8 mouse cellular contexts compared by ENCODE assay signal in genomic region chr15:98631493-98631892, GRCm38 (mm10). TPM values are rescaled to one million over a fixed set of nuclear protein-coding genes. Genes with fewer than 3 reads are reported as not detected.
A peak's percentile ranks its signal among the peaks of the same experiment; 100 is the strongest.
DNase-seq lines count a peak whose midpoint lies in the region; ATAC-seq and TF ChIP-seq lines count a peak whose summit lies in the region.

No protein-coding gene starts in this region.

- H3K4me1 ChIP-seq in lung, embryonic 15.5 days: peaks cover 72% of the 10 kb centered on the region
- peaks cover 68% of the 10 kb centered on the region for H3K4me1 ChIP-seq in neural tube, embryonic 15.5 days

- peak; percentile 95 for DNase-seq in R1 (ENCODE audit: low read depth, low spot score)
- peak; percentile 71 for DNase-seq in kidney, adult 18-20 months
- peak; percentile 97 for DNase-seq in thymus, postnatal 4 days

- peak; percentile 100 for TF ChIP-seq CTCF in C2C12 (IDR thresholded peaks at IDR 0.05; ENCODE audit: control insufficient read depth, insufficient read depth, insufficient read length)

- H3K79me3 ChIP-seq in C2C12 (ENCODE audit: low read depth): no peaks in the 10 kb centered on the region

- 1% methylated on average over 18 of the region's 18 CpGs for WGBS in lung, embryonic 15.5 days
- WGBS in neural tube, embryonic 15.5 days: under 1% methylated on average over 18 of the region's 18 CpGs

- H3K4me2 ChIP-seq in lung, embryonic 15.5 days: peak overlapping the region; percentile 95
- peak overlapping the region; percentile 86 for H3K4me2 ChIP-seq in neural tube, embryonic 15.5 days

- H3K36me3 ChIP-seq in C2C12 (ENCODE audit: control insufficient read depth, insufficient read depth): no peaks in the 10 kb centered on the region
- H3K36me3 ChIP-seq in lung, embryonic 15.5 days: no peaks in the 10 kb centered on the region
- H3K36me3 ChIP-seq in neural tube, embryonic 15.5 days: no peaks in the 10 kb centered on the region

- 0 out of 2 replicates have a peak overlapping the region, but pooled peaks have one; percentile 14 for H3K9ac ChIP-seq in lung, embryonic 15.5 days
- 0 out of 2 replicates have a peak overlapping the region, but pooled peaks have one; percentile 15 for H3K9ac ChIP-seq in neural tube, embryonic 15.5 days (replicated peaks)

- H3K4me3 ChIP-seq in C2C12 (ENCODE audit: insufficient read depth, poor library complexity, severe bottlenecking): no peak overlapping the region
- peak overlapping the region; percentile 88 for H3K4me3 ChIP-seq in lung, embryonic 15.5 days
- H3K4me3 ChIP-seq in neural tube, embryonic 15.5 days (replicated peaks): peak overlapping the region; percentile 83

- peak; percentile 57 for ATAC-seq in common myeloid progenitor, adult 5-6 weeks (replicated peaks; ENCODE audit: low read depth, poor library complexity, severe bottlenecking)
- peak; percentile 59 for ATAC-seq in granulocyte monocyte progenitor cell, adult 5-6 weeks (replicated peaks; ENCODE audit: poor library complexity, severe bottlenecking)
- ATAC-seq in lung, embryonic 15.5 days (ENCODE audit: borderline replicate concordance, extremely low read depth, low FRiP score, low TSS enrichment): 0 out of 2 replicates have a peak, but pooled peaks have one; percentile 1
- ATAC-seq in neural tube, embryonic 15.5 days (ENCODE audit: low FRiP score): peak; percentile 6

- H3K27me3 ChIP-seq in C2C12 (ENCODE audit: control insufficient read depth, insufficient read depth, insufficient read length): no peaks in the 10 kb centered on the region
- peaks cover 53% of the 10 kb centered on the region for H3K27me3 ChIP-seq in lung, embryonic 15.5 days
- no peaks in the 10 kb centered on the region for H3K27me3 ChIP-seq in neural tube, embryonic 15.5 days (replicated peaks)

- no peaks in the 10 kb centered on the region for H3K9me3 ChIP-seq in lung, embryonic 15.5 days
- no peaks in the 10 kb centered on the region for H3K9me3 ChIP-seq in neural tube, embryonic 15.5 days (replicated peaks)

- peak overlapping the region; percentile 58 for H3K27ac ChIP-seq in lung, embryonic 15.5 days
- peak overlapping the region; percentile 76; the same call in 1 of the 2 replicates for H3K27ac ChIP-seq in neural tube, embryonic 15.5 days (replicated peaks)

- H3ac ChIP-seq in C2C12 (ENCODE audit: control insufficient read depth, insufficient read length, low read depth): peak overlapping the region; percentile 47

- H3K79me2 ChIP-seq in C2C12 (ENCODE audit: control insufficient read depth, insufficient read depth): peaks cover 28% of the 10 kb centered on the region

TF ChIP-seq in C2C12, 6 proteins besides CTCF, POLR2A, EP300 and RAD21:
- peak; percentile 28 for TF ChIP-seq MAX (IDR thresholded peaks at IDR 0.05)
- no peak for TF ChIP-seq MYOG (IDR thresholded peaks at IDR 0.05; ENCODE audit: control insufficient read depth, extremely low read depth, insufficient read length)

RNA-seq across cellular contexts. Expression of gene Cacnb3, which starts 0.9 kb away (rescaled TPM):
- 112 TPM for polyA plus RNA-seq in C2C12 (2012; fragmentation: generic; extraction: Trizol)
- total RNA-seq in common myeloid progenitor, adult 5-6 weeks (2017): not detected in 2 replicates
- not detected in 2 replicates for total RNA-seq in granulocyte monocyte progenitor cell, adult 5-6 weeks (2014; fragmentation: Nextera tagmentation)
- not detected in 2 replicates for total RNA-seq in granulocyte monocyte progenitor cell, adult 5-6 weeks (2017)
- 26.7 and 27.2 TPM in 2 replicates for polyA plus RNA-seq in lung, embryonic 15.5 days (2015; fragmentation: Nextera tagmentation; extraction: Ambion mirVana)
- 108 and 128 TPM in 2 replicates for polyA plus RNA-seq in neural tube, embryonic 15.5 days (2015; fragmentation: Nextera tagmentation; extraction: Ambion mirVana)

RNA-seq across cellular contexts. Expression of gene Adcy6, which starts 21.6 kb away (rescaled TPM):
- polyA plus RNA-seq in C2C12 (2012; fragmentation: generic; extraction: Trizol): 52.6 TPM
- 23.4 and 32.4 TPM in 2 replicates for total RNA-seq in common myeloid progenitor, adult 5-6 weeks (2017)
- total RNA-seq in granulocyte monocyte progenitor cell, adult 5-6 weeks (2014; fragmentation: Nextera tagmentation): 1.8 and 3.1 TPM in 2 replicates
- total RNA-seq in granulocyte monocyte progenitor cell, adult 5-6 weeks (2017): 2.1 and 2.9 TPM in 2 replicates
- 22.4 and 23.2 TPM in 2 replicates for polyA plus RNA-seq in lung, embryonic 15.5 days (2015; fragmentation: Nextera tagmentation; extraction: Ambion mirVana)
- polyA plus RNA-seq in neural tube, embryonic 15.5 days (2015; fragmentation: Nextera tagmentation; extraction: Ambion mirVana): 10.4 and 10.8 TPM in 2 replicates

RNA-seq across cellular contexts. Expression of gene Ddx23, which starts 31.2 kb away (rescaled TPM):
- 140 TPM for polyA plus RNA-seq in C2C12 (2012; fragmentation: generic; extraction: Trizol)
- 84.4 and 114 TPM in 2 replicates for total RNA-seq in common myeloid progenitor, adult 5-6 weeks (2017)
- total RNA-seq in granulocyte monocyte progenitor cell, adult 5-6 weeks (2014; fragmentation: Nextera tagmentation): 76.1 and 82.1 TPM in 2 replicates
- 79.5 and 103 TPM in 2 replicates for total RNA-seq in granulocyte monocyte progenitor cell, adult 5-6 weeks (2017)
- polyA plus RNA-seq in lung, embryonic 15.5 days (2015; fragmentation: Nextera tagmentation; extraction: Ambion mirVana): 22.5 and 22.9 TPM in 2 replicates
- 20.6 and 21.0 TPM in 2 replicates for polyA plus RNA-seq in neural tube, embryonic 15.5 days (2015; fragmentation: Nextera tagmentation; extraction: Ambion mirVana)

RNA-seq across cellular contexts. Expression of gene Rnd1, which starts 45.8 kb away (rescaled TPM):
- 10.5 TPM for polyA plus RNA-seq in C2C12 (2012; fragmentation: generic; extraction: Trizol)
- total RNA-seq in common myeloid progenitor, adult 5-6 weeks (2017): 0.23 TPM in 1 of 2 replicates, not detected in the other
- 0.11 and 0.39 TPM in 2 replicates for total RNA-seq in granulocyte monocyte progenitor cell, adult 5-6 weeks (2014; fragmentation: Nextera tagmentation)
- total RNA-seq in granulocyte monocyte progenitor cell, adult 5-6 weeks (2017): 0.67 and 2.7 TPM in 2 replicates
- polyA plus RNA-seq in lung, embryonic 15.5 days (2015; fragmentation: Nextera tagmentation; extraction: Ambion mirVana): 0.63 and 0.92 TPM in 2 replicates
- 9.4 and 11.3 TPM in 2 replicates for polyA plus RNA-seq in neural tube, embryonic 15.5 days (2015; fragmentation: Nextera tagmentation; extraction: Ambion mirVana)

Comparison
In these comparisons a context has a peak if more than half of its experiments do, and no peak if none do; other contexts are left out.
1. ATAC-seq: peak in every context shown above with its lines; median percentile 59 in granulocyte monocyte progenitor cell, adult 5-6 weeks; 57 in common myeloid progenitor, adult 5-6 weeks; 6 in neural tube, embryonic 15.5 days; 1 in lung, embryonic 15.5 days.